8 mouse cellular contexts compared by ENCODE assay signal in genomic region chr10:53398540-53398902, GRCm38 (mm10). TPM values are rescaled to one million over a fixed set of nuclear protein-coding genes. Genes with fewer than 3 reads are reported as not detected.
DNase-seq lines count a peak whose midpoint lies in the region; ATAC-seq lines count a peak whose summit lies in the region.

No protein-coding gene starts in this region.

- H3K9me3 ChIP-seq in hindbrain, embryonic 14.5 days (ENCODE audit: control insufficient read depth, low read length), result no peaks in the 10 kb centered on the region
- no peaks in the 10 kb centered on the region for H3K9me3 ChIP-seq in neural tube, embryonic 13.5 days

- no peak overlapping the region for H3K27ac ChIP-seq in hindbrain, embryonic 14.5 days
- peak overlapping the region; percentile 42 for H3K27ac ChIP-seq in neural tube, embryonic 13.5 days (replicated peaks)

- peak; percentile 40 for DNase-seq in NIH3T3 (ENCODE audit: low read depth)
- DNase-seq in cerebellum, adult 9-10 months, result peak; percentile 50
- peak; percentile 20 to 40 for DNase-seq in gastrocnemius, adult 8-10 months (ENCODE audit: low spot score in 2 of 2)
- no peak for DNase-seq in hindbrain, embryonic 14.5 days (ENCODE audit: low spot score)
- DNase-seq in lung, adult 18-20 months, result peak; percentile 16 to 57
- DNase-seq in adrenal gland, adult (ENCODE audit: inconsistent age in 2 of 2, low spot score in 1 of 2), result no peak
- no peak for DNase-seq in right cerebral cortex, postnatal 25 days

- H3K27me3 ChIP-seq in hindbrain, embryonic 14.5 days (ENCODE audit: control insufficient read depth, insufficient read depth, low read length), result no peaks in the 10 kb centered on the region
- H3K27me3 ChIP-seq in neural tube, embryonic 13.5 days, result no peaks in the 10 kb centered on the region

- H3K4me1 ChIP-seq in hindbrain, embryonic 14.5 days (replicated peaks; ENCODE audit: control insufficient read depth, insufficient read depth, low read length), result peaks cover 13% of the 10 kb centered on the region; the same call in 1 of the 2 replicates
- peaks cover 13% of the 10 kb centered on the region for H3K4me1 ChIP-seq in neural tube, embryonic 13.5 days (replicated peaks)

- H3K36me3 ChIP-seq in hindbrain, embryonic 14.5 days (replicated peaks; ENCODE audit: control insufficient read depth, insufficient read depth), result no peaks in the 10 kb centered on the region
- H3K36me3 ChIP-seq in neural tube, embryonic 13.5 days, result no peaks in the 10 kb centered on the region

- no peak overlapping the region for H3K9ac ChIP-seq in hindbrain, embryonic 14.5 days
- peak overlapping the region; percentile 13; the same call in 1 of the 2 replicates for H3K9ac ChIP-seq in neural tube, embryonic 13.5 days

- H3K4me3 ChIP-seq in hindbrain, embryonic 14.5 days (replicated peaks; ENCODE audit: low read length), result no peak overlapping the region
- H3K4me3 ChIP-seq in neural tube, embryonic 13.5 days, result 0 out of 2 replicates have a peak overlapping the region, but pooled peaks have one; percentile 11

- peak overlapping the region; percentile 38 for H3K4me2 ChIP-seq in hindbrain, embryonic 14.5 days (replicated peaks)
- peak overlapping the region; percentile 31 for H3K4me2 ChIP-seq in neural tube, embryonic 13.5 days

- WGBS in hindbrain, embryonic 14.5 days, result 8% methylated on average over 9 of the region's 9 CpGs
- 6% methylated on average over 9 of the region's 9 CpGs for WGBS in neural tube, embryonic 13.5 days

- ATAC-seq in hindbrain, embryonic 14.5 days (ENCODE audit: low FRiP score), result 0 out of 2 replicates have a peak, but pooled peaks have one; percentile 37
- peak; percentile 67 for ATAC-seq in neural tube, embryonic 13.5 days (ENCODE audit: low read depth)

RNA-seq across cellular contexts. Expression of gene Cep85l, which starts 18.8 kb away (rescaled TPM):
- 10 to 100 TPM; 28.5 to 98.7 (median 37.1) TPM for total RNA-seq in gastrocnemius, adult 8-10 months (2022)
- 6.0 and 7.8 TPM in 2 replicates for polyA plus RNA-seq in hindbrain, embryonic 14.5 days (2014; fragmentation: Nextera tagmentation; extraction: Ambion mirVana)
- polyA plus RNA-seq in neural tube, embryonic 13.5 days (2015; fragmentation: Nextera tagmentation; extraction: Ambion mirVana), result 5.2 and 6.3 TPM in 2 replicates

Comparison
In these comparisons a context has a peak if more than half of its experiments do, and no peak if none do; other contexts are left out.
1. DNase-seq: peak in NIH3T3 (single experiment), cerebellum, adult 9-10 months (single experiment), gastrocnemius, adult 8-10 months (2 of 2) and lung, adult 18-20 months (2 of 2); none in hindbrain, embryonic 14.5 days (single experiment), adrenal gland, adult (0 of 2) and right cerebral cortex, postnatal 25 days (single experiment).